Mouse (Mus musculus): ENCODE results near the gene Secisbp2l. TPM values are rescaled to one million over a fixed set of nuclear protein-coding genes. Genes with fewer than 3 reads are reported as not detected.

The Secisbp2l gene
- total RNA-seq (2021), result 10 to 100 TPM; 16.3 to 18.2 TPM
- long read RNA-seq, experiment 1, partial matches to known transcripts, result 1 of 4 reads
- long read RNA-seq, experiment 1, other reads (novel, unspliced or antisense), result 3 of 4 reads
- long read RNA-seq, experiment 2, partial matches to known transcripts, result 0 of 3 reads
- long read RNA-seq, experiment 2, other reads (novel, unspliced or antisense), result 3 of 3 reads

GRCm38 (mm10) chr2:125782719-125783109, at the start of gene Secisbp2l:
Gene Secisbp2l (minus strand): TSS chr2:125782870.
- H3K4me3 ChIP-seq, result peak within 1 kb of the TSS; percentile 84
- TF ChIP-seq CTCF (IDR thresholded peaks at IDR 0.05), result no peak
- DNase-seq, result peak; percentile 97
- intact Hi-C loops (cut with DNase I), result loop anchor here (5.0 kb wide), 1 partner anchor 75 kb away; the partner anchor contains the start of genes Cops2 and Galk2
- peak within 1 kb of the TSS; percentile 96 for H3K27ac ChIP-seq

- intact Hi-C loops (cut with DNase I), result no loop called here
- no peak overlapping the region for H3K27ac ChIP-seq
- no peak for TF ChIP-seq CTCF (IDR thresholded peaks at IDR 0.05)
Measured at GRCm38 (mm10) chr2:125829924-125830323, 47.3 kb upstream of the Secisbp2l start.

GRCm38 (mm10) chr2:125827898-125828297, 45.2 kb upstream of the Secisbp2l start:
- TF ChIP-seq CTCF (IDR thresholded peaks at IDR 0.05), result no peak
- Histone ChIP-seq H3K27ac (no peak overlapping the region), H3K4me3 (no peak overlapping the region)
- intact Hi-C loops (cut with DNase I), result no loop called here
- no peak for DNase-seq

More at GRCm38 (mm10) chr2:125829924-125830323, 47.3 kb upstream of the Secisbp2l start:
- DNase-seq, result no peak
- H3K4me3 ChIP-seq, result no peak overlapping the region

- no peak for DNase-seq
- TF ChIP-seq CTCF (IDR thresholded peaks at IDR 0.05), result no peak
- intact Hi-C loops (cut with DNase I), result no loop called here
- no peak overlapping the region for H3K4me3 ChIP-seq
- no peak overlapping the region for H3K27ac ChIP-seq
Measured at GRCm38 (mm10) chr2:125826201-125826600, 43.5 kb upstream of the Secisbp2l start.

- TF ChIP-seq CTCF (IDR thresholded peaks at IDR 0.05), result no peak
- DNase-seq, result no peak
- intact Hi-C loops (cut with DNase I), result no loop called here
Measured at GRCm38 (mm10) chr2:125820397-125820796, 37.7 kb upstream of the Secisbp2l start.

GRCm38 (mm10) chr2:125813972-125814595, 31.4 kb upstream of the Secisbp2l start:
- no peak for TF ChIP-seq CTCF (IDR thresholded peaks at IDR 0.05)
- DNase-seq, result no peak
- intact Hi-C loops (cut with DNase I), result no loop called here
- H3K4me3 ChIP-seq, result no peak overlapping the region
- no peak overlapping the region for H3K27ac ChIP-seq

More at GRCm38 (mm10) chr2:125820397-125820796, 37.7 kb upstream of the Secisbp2l start:
- H3K4me3 ChIP-seq, result no peak overlapping the region
- no peak overlapping the region for H3K27ac ChIP-seq

GRCm38 (mm10) chr2:125811332-125811731, 28.7 kb upstream of the Secisbp2l start:
- intact Hi-C loops (cut with DNase I), result no loop called here
- DNase-seq, result no peak
- Histone ChIP-seq H3K4me3 (no peak overlapping the region), H3K27ac (no peak overlapping the region)
- TF ChIP-seq CTCF (IDR thresholded peaks at IDR 0.05), result no peak

- TF ChIP-seq CTCF (IDR thresholded peaks at IDR 0.05), result no peak
- DNase-seq, result no peak
- H3K27ac ChIP-seq, result peak overlapping the region; percentile 31; the same call in 1 of the 2 replicates
- no peak overlapping the region for H3K4me3 ChIP-seq
- intact Hi-C loops (cut with DNase I), result no loop called here
Measured at GRCm38 (mm10) chr2:125809551-125809950, 26.9 kb upstream of the Secisbp2l start.

GRCm38 (mm10) chr2:125805826-125806225, 23.2 kb upstream of the Secisbp2l start:
- Histone ChIP-seq H3K27ac (no peak overlapping the region), H3K4me3 (no peak overlapping the region)
- intact Hi-C loops (cut with DNase I), result no loop called here
- no peak for DNase-seq
- no peak for TF ChIP-seq CTCF (IDR thresholded peaks at IDR 0.05)

GRCm38 (mm10) chr2:125801947-125802346, 19.3 kb upstream of the Secisbp2l start:
- H3K27ac ChIP-seq, result no peak overlapping the region
- no peak for DNase-seq
- intact Hi-C loops (cut with DNase I), result no loop called here
- no peak for TF ChIP-seq CTCF (IDR thresholded peaks at IDR 0.05)
- H3K4me3 ChIP-seq, result no peak overlapping the region

- no peak overlapping the region for H3K4me3 ChIP-seq
Measured at GRCm38 (mm10) chr2:125801038-125801437, 18.4 kb upstream of the Secisbp2l start.

GRCm38 (mm10) chr2:125800428-125800827, 17.8 kb upstream of the Secisbp2l start:
- intact Hi-C loops (cut with DNase I), result no loop called here
- no peak for DNase-seq
- no peak for TF ChIP-seq CTCF (IDR thresholded peaks at IDR 0.05)
- Histone ChIP-seq H3K4me3 (no peak overlapping the region), H3K27ac (no peak overlapping the region)

More at GRCm38 (mm10) chr2:125801038-125801437, 18.4 kb upstream of the Secisbp2l start:
- no peak for DNase-seq
- intact Hi-C loops (cut with DNase I), result no loop called here
- TF ChIP-seq CTCF (IDR thresholded peaks at IDR 0.05), result no peak
- no peak overlapping the region for H3K27ac ChIP-seq

- Histone ChIP-seq H3K4me3 (no peak overlapping the region), H3K27ac (no peak overlapping the region)
- intact Hi-C loops (cut with DNase I), result no loop called here
- DNase-seq, result no peak
- no peak for TF ChIP-seq CTCF (IDR thresholded peaks at IDR 0.05)
Measured at GRCm38 (mm10) chr2:125797872-125798271, 15.2 kb upstream of the Secisbp2l start.

GRCm38 (mm10) chr2:125795118-125795517, 12.4 kb upstream of the Secisbp2l start:
- intact Hi-C loops (cut with DNase I), result no loop called here
- Histone ChIP-seq H3K27ac (no peak overlapping the region), H3K4me3 (no peak overlapping the region)
- no peak for TF ChIP-seq CTCF (IDR thresholded peaks at IDR 0.05)
- no peak for DNase-seq

Data from gastrocnemius, adult 2 months (tissue).